Mouse (Mus musculus) limb, embryonic 12.5 days (tissue): ENCODE measurements at regions not wholly inside any gene's neighbourhood (a gene's known extent, or its start where the extent isn't known, plus 50 kb on each side); places are given as distances from the start of the nearest gene placed in this dataset.

Experiments used
- ATAC-seq: fragments of 200-750 bp; cut with Nextera tagmentation; 2 replicates; pipeline ENCODE4 v1.8.0; 2017; ENCODE audit warnings: low read depth, moderate TSS enrichment; ENCODE audit not compliant: insufficient number of reproducible peaks, insufficient read depth, low FRiP score, low TSS enrichment
- H3K27ac ChIP-seq: fragments of 300-500 bp; sonication (generic); 2 replicates; pipeline ENCODE4 v1.5.1; 2016; ENCODE audit warnings: mild to moderate bottlenecking, moderate library complexity
- H3K27me3 ChIP-seq: fragments of 300-500 bp; sonication (generic); 2 replicates; pipeline ENCODE4 v1.6.1; 2016; ENCODE audit warnings: mild to moderate bottlenecking, moderate library complexity
- H3K36me3 ChIP-seq: fragments of 300-500 bp; sonication (generic); 2 replicates; pipeline ENCODE4 v1.6.1; 2016; ENCODE audit warnings: mild to moderate bottlenecking, moderate library complexity
- H3K4me1 ChIP-seq: fragments of 300-500 bp; sonication (generic); replicated peaks from 2 replicates; pipeline ENCODE4 v1.6.1; 2016
- H3K4me2 ChIP-seq: fragments of 300-500 bp; sonication (generic); 2 replicates; pipeline ENCODE4 v1.6.1; 2016; ENCODE audit warnings: mild to moderate bottlenecking, moderate library complexity
- H3K4me3 ChIP-seq: fragments of 300-500 bp; sonication (generic); replicated peaks from 2 replicates; pipeline ENCODE4 v1.5.1; 2016; ENCODE audit warnings: mild to moderate bottlenecking
- H3K9ac ChIP-seq: fragments of 300-500 bp; sonication (generic); replicated peaks from 2 replicates; pipeline ENCODE4 v1.6.1; 2016; ENCODE audit warnings: mild to moderate bottlenecking, moderate library complexity
- H3K9me3 ChIP-seq: fragments of 300-500 bp; sonication (generic); 2 replicates; pipeline ENCODE4 v1.6.1; 2016; ENCODE audit warnings: mild to moderate bottlenecking, moderate library complexity
- WGBS: fragments of 180-500 bp; shearing (Covaris S2); methylation state at CpG from one replicate; pipeline ENCODE4 v1.1.7; 2016; 5-methylcytosine and 5-hydroxymethylcytosine counted together

GRCm38 (mm10) chr16:79176832-79177243 is 85.9 kb upstream of the Tmprss15 start:
- Histone ChIP-seq H3K9me3 (no peaks in the 10 kb centered on the region), H3K4me3 (no peak overlapping the region), H3K27me3 (no peaks in the 10 kb centered on the region; the same call in 1 of the 2 replicates), H3K27ac (no peak overlapping the region), H3K9ac (no peak overlapping the region), H3K4me1 (0 out of 2 replicates have a peak, but pooled peaks cover 9% of the 10 kb centered on the region), H3K36me3 (no peaks in the 10 kb centered on the region), H3K4me2 (peak overlapping the region; percentile 34)
- WGBS: 68% methylated on average over 6 of the region's 6 CpGs
- ATAC-seq: 0 out of 2 replicates have a peak, but pooled peaks have one; percentile 42

DNA sequence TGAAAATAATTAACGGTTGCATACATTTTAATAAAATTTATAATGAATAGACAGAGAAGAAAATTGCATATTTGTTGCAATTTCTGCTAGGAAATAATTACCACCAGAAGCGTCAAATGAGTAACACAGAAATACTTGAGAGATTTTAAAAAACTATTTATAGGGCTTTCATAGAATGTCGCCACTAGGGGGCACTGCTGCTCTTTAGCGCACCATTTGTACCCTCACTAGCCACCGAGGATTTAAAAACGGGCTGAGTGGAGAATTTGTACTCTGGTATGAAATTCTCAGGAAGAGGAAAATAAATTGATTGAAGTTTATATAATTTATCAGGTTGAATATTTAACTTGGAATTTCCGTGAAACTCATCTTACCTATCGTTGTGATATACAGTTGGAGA is 77.3 kb upstream of the Tmprss15 start:
- Histone ChIP-seq H3K36me3 (no peaks in the 10 kb centered on the region), H3K27ac (no peak overlapping the region), H3K4me2 (no peak overlapping the region), H3K4me3 (no peak overlapping the region), H3K9me3 (no peaks in the 10 kb centered on the region), H3K9ac (no peak overlapping the region), H3K4me1 (no peaks in the 10 kb centered on the region), H3K27me3 (no peaks in the 10 kb centered on the region)
- no peak for ATAC-seq
- WGBS: 14% methylated on average over 8 of the region's 8 CpGs

- Histone ChIP-seq H3K9me3 (no peaks in the 10 kb centered on the region), H3K27ac (no peak overlapping the region), H3K4me1 (no peaks in the 10 kb centered on the region), H3K9ac (no peak overlapping the region), H3K4me2 (no peak overlapping the region), H3K27me3 (no peaks in the 10 kb centered on the region), H3K36me3 (no peaks in the 10 kb centered on the region), H3K4me3 (no peak overlapping the region)
- 64% methylated on average over 1 of the region's 1 CpGs for WGBS
- ATAC-seq: no peak
Observed at GRCm38 (mm10) chr16:79142813-79143212, 51.9 kb upstream of the Tmprss15 start.
